Mouse (Mus musculus): ENCODE measurements around the gene Rgs13. TPM values are rescaled to one million over a fixed set of nuclear protein-coding genes. Genes with fewer than 3 reads are reported as not detected.

The Rgs13 gene
- polyA plus RNA-seq, 1 experiment from 2014 or later = not detected

Other genes with a start within 250 kb of the Rgs13 start
- gene Rgs2, start 173.2 kb downstream of the Rgs13 start, polyA plus RNA-seq (2015; fragmentation: Nextera tagmentation; extraction: Ambion mirVana) = 39.4 and 47.4 TPM in 2 replicates
- gene Rgs1, start 71.9 kb upstream of the Rgs13 start, polyA plus RNA-seq (2015; fragmentation: Nextera tagmentation; extraction: Ambion mirVana) = 0.44 and 0.90 TPM in 2 replicates